Mouse (Mus musculus) hindbrain, postnatal 0 days (tissue): ENCODE measurements around the gene Gja8. TPM values are rescaled to one million over a fixed set of nuclear protein-coding genes. Genes with fewer than 3 reads are reported as not detected.

ENCODE experiments used
- ATAC-seq: fragments of 200-750 bp; cut with Nextera tagmentation; 2 replicates; pipeline ENCODE4 v1.8.0; 2017; ENCODE audit warnings: mild to moderate bottlenecking, moderate TSS enrichment, moderate library complexity
- DNase-seq: peaks from one replicate; pipeline ENCODE4 v3.0.0-alpha.2; 2015; ENCODE audit warnings: low spot score
- H3K27ac ChIP-seq: fragments of 300-500 bp; sonication (generic); 2 replicates; pipeline ENCODE4 v1.5.1; 2014; ENCODE audit warnings: mild to moderate bottlenecking
- H3K27me3 ChIP-seq: fragments of 300-500 bp; sonication (generic); 2 replicates; pipeline ENCODE4 v1.6.1; 2014; ENCODE audit warnings: low read length, mixed read lengths; ENCODE audit not compliant: insufficient read depth
- H3K36me3 ChIP-seq: fragments of 300-500 bp; sonication (generic); 2 replicates; pipeline ENCODE4 v1.6.1; 2014; ENCODE audit warnings: low read length, mixed read lengths; ENCODE audit not compliant: insufficient read depth
- H3K4me1 ChIP-seq: fragments of 300-500 bp; sonication (generic); 2 replicates; pipeline ENCODE4 v1.6.1; 2014; ENCODE audit warnings: antibody characterized with exemption, low read length, mixed read lengths; ENCODE audit not compliant: insufficient read depth
- H3K4me2 ChIP-seq: fragments of 300-500 bp; sonication (generic); 2 replicates; pipeline ENCODE4 v1.6.1; 2014; ENCODE audit warnings: low read depth, mild to moderate bottlenecking, low read length, moderate library complexity, mixed read lengths
- H3K4me3 ChIP-seq: fragments of 300-500 bp; sonication (generic); 2 replicates; pipeline ENCODE4 v1.5.1; 2014; ENCODE audit warnings: low read length
- H3K9ac ChIP-seq: fragments of 300-500 bp; sonication (generic); replicated peaks from 2 replicates; pipeline ENCODE4 v1.6.1; 2014; ENCODE audit warnings: mild to moderate bottlenecking, low read length, moderate library complexity, mixed read lengths
- H3K9me3 ChIP-seq: fragments of 300-500 bp; sonication (generic); 2 replicates; pipeline ENCODE4 v1.6.1; 2016; ENCODE audit warnings: low read length, mixed read lengths
- CTCF ChIP-seq: IDR thresholded peaks from 2 replicates; pipeline ENCODE4 v1.5.1; 2016; ENCODE audit warnings: antibody characterized with exemption, control low read depth, low read depth
- WGBS: fragments of 180-500 bp; shearing (Covaris S2); extraction: QIAGEN DNeasy Blood & Tissue Kit; methylation state at CpG from one replicate; pipeline ENCODE4 v1.1.7; 2014; 5-methylcytosine and 5-hydroxymethylcytosine counted together
- polyA plus RNA-seq: library from polyadenylated mRNA; unstranded; fragments of >200 nt; fragmentation: Nextera tagmentation; extraction: Ambion mirVana; gene quantifications from 2 replicates; pipeline ENCODE4 v1.2.1, GENCODE M21; 2015
- total RNA-seq: library from RNA; depleted of rRNA; stranded (reverse); fragments of >200 nt; gene quantifications from 2 replicates; pipeline ENCODE4 v1.2.3, GENCODE M21; 2014; rRNA removed

Gja8 gene
- total RNA-seq, result not detected in 2 replicates
- 0.04 and 0.05 TPM in 2 replicates for polyA plus RNA-seq

DNA sequence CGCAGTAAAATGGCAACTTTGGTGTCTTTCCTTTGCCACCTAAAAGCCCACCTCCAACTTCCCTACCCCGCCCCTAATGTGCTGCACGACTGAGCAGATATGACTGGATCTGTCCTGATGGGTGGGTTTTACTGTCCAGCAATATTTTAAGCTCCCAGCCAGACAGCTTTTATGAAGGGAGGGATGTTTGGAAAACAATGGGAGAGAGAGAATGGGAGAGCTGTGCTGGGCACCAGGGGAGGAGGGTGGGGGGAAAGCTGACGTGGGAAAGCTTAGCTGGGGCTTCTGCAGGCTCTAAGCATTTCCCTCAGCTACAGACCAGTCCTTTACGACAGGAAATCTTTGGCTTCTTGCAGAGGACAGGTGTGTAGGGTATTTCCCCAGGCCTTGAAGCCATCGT, at the start of gene Gja8:
TSS of gene Gja8 (minus strand) at position 101 of the 400 bp plus-strand sequence.
- DNase-seq, result no peak
- TF ChIP-seq CTCF, result no peak
- 68% methylated on average over 6 of the region's 6 CpGs for WGBS
- Histone ChIP-seq H3K36me3 (no peaks in the 10 kb centered on the region), H3K27ac (no peak within 1 kb of the TSS), H3K27me3 (no peaks in the 10 kb centered on the region), H3K9me3 (no peaks in the 10 kb centered on the region), H3K4me2 (no peak within 1 kb of the TSS), H3K4me1 (no peaks in the 10 kb centered on the region; the same call in 1 of the 2 replicates), H3K9ac (no peak within 1 kb of the TSS), H3K4me3 (no peak within 1 kb of the TSS)
- no peak for ATAC-seq

DNA sequence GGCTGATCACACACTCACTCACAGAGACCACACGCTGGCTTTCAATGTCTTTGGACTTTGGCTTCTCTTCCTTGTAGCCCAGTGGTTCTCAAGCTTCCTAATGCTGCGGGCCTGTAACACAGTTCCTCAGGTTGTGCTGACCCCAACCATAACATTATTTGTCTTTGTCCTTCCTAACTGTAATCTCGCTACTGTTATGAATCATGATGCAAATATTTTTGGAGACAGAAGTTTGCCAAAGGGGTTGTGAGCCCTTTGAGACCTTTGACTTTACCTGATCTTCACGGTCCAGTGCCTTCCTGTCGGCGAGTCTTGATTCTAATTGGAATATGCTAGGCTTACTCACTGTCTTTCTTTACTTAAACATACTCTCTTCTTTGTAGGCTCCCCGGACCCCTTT, 48.6 kb upstream of the Gja8 start:
- DNase-seq, result no peak
- ATAC-seq, result no peak
- H3K36me3 ChIP-seq, result no peaks in the 10 kb centered on the region

DNA sequence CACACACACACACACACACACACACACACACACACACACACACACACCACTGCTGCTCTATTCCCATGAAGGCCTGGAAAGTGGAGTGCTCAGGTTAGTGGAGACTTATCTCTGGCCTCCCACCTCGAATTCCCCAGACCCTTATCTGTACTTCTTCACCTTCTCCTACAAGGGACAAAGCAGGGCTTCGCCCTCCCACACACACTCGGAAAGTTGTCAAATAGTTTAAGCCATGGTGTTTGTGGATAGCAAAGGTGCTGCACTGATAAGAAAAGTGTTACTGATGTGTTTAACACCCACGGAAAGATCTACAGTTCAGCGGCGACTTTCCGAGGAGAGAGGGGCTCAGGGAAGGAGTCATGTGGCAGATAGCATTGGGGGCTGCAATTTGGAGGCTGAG, 45.2 kb upstream of the Gja8 start:
- no peak overlapping the region for H3K27ac ChIP-seq
- ATAC-seq, result no peak
- no peak overlapping the region for H3K4me3 ChIP-seq
- H3K4me2 ChIP-seq, result no peak overlapping the region
- H3K9ac ChIP-seq, result no peak overlapping the region
- no peaks in the 10 kb centered on the region for H3K36me3 ChIP-seq
- no peaks in the 10 kb centered on the region for H3K27me3 ChIP-seq
- no peaks in the 10 kb centered on the region for H3K9me3 ChIP-seq
- no peaks in the 10 kb centered on the region for H3K4me1 ChIP-seq
- WGBS, result 71% methylated on average over 7 of the region's 7 CpGs
- no peak for DNase-seq
- TF ChIP-seq CTCF, result no peak

More for the DNA sequence above, 48.6 kb upstream of the Gja8 start:
- Histone ChIP-seq H3K9me3 (no peaks in the 10 kb centered on the region), H3K4me1 (no peaks in the 10 kb centered on the region), H3K4me2 (no peak overlapping the region), H3K9ac (no peak overlapping the region), H3K27ac (no peak overlapping the region), H3K27me3 (no peaks in the 10 kb centered on the region), H3K4me3 (no peak overlapping the region)
- 88% methylated on average over 7 of the region's 7 CpGs for WGBS
- no peak for TF ChIP-seq CTCF

DNA sequence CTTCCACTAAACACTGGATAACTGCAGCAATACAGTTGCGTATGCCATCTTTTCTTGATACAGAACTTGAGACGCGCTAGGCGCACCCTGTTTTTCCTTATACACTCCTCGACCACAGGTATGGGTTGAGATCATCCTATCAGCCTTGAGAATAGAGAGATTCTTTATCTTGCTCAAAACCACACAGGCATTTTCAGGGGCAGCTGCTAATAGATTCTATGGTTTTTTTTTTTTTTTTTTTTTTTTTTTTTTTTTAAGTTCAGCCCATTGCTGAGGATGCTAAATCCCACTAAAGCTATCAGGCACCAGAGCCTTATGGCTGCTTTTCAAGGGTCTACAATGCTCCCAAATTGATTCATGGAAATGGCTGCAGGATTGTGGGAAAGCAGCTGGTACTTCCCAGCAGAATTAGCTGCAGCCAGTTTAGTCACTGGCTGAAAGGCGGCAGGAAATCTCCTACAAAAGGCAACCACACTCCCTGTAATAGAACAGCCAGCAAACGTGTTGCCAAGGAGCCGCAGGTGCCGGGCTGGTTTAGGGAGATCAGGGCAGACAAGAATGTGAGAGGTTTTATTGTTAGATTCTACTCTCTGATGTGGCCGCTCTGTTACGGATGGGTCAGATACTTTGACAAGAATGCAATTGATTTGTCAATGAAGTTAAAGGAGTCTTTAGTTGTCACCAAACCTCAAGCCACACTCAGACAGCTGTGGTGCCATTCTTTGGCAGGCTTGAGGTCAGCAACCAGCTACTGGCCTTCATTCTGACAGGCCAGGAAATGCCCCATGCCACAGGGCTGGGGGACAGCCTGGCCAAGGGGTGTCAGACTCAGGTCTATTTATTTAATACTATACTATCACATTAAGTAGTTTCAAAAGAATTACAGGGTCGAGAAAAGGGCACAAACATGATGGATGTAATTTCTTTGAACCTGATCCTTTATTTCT, 37.5 kb upstream of the Gja8 start:
- ATAC-seq, result peak; percentile 56
- Histone ChIP-seq H3K4me3 (no peak overlapping the region), H3K36me3 (no peaks in the 10 kb centered on the region), H3K9me3 (no peaks in the 10 kb centered on the region), H3K27ac (no peak overlapping the region), H3K9ac (no peak overlapping the region), H3K4me2 (no peak overlapping the region), H3K4me1 (no peaks in the 10 kb centered on the region), H3K27me3 (no peaks in the 10 kb centered on the region)
- no peak for TF ChIP-seq CTCF
- DNase-seq, result peak; percentile 56
- 51% methylated on average over 12 of the region's 12 CpGs for WGBS

DNA sequence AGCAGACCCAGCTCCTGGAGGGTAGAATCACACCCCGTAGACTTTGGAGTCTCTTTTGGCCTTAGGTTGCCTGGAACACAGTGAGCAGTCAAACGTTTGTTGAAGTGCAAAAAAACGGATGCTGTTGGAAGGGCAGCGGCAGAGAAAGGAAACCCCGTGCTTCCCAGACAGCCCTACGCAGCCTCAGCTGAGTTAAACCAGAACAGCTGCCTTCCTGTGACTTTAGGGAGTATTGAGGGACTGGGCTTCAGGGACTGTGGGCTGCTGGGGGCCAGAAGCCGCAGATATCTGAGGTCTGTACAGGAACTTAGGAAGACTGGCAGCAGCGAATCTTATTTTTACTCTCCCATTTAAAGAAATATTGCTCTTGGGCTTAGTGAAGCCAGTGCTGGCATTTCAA, 34.8 kb upstream of the Gja8 start:
- 54% methylated on average over 8 of the region's 8 CpGs for WGBS
- no peak overlapping the region for H3K4me2 ChIP-seq

DNA sequence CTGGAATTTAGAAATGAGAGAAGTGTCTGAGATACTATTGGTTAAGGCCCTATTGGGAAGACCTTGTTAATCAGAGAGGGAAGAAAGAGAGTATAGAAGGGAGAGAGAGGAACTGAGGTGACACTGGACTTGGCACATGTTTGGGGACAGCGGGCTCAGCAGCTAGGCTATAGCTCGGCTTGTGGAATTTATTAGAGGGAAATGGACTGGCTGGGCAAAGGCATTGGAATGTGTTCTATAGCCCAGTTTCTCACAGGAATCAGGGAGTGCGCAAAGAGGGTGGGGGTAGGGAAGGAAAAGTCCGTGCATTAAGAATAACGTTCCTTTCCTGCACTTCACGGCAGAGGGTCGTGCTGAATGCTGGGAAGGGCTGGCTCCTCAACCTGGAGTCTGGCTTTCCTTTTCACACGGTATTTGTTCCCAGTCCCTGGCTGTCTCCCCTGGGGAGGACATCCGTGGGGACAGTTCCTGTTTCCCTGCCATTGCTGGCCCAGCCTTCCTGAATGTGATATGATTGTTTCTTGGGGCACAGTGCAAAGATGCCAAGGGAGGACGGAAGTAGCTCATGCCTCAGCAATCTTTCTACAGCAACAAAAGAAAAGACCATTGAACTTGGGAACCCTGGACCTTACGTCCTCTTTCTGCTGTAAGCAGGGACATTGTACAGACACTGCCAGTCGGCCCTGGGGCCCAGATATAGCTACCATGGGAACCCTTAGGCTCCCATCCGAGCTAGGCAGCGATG, 27.8 kb upstream of the Gja8 start:
- no peaks in the 10 kb centered on the region for H3K27me3 ChIP-seq

More for the DNA sequence above, 34.8 kb upstream of the Gja8 start:
- H3K4me3 ChIP-seq, result no peak overlapping the region
- H3K4me1 ChIP-seq, result no peaks in the 10 kb centered on the region
- ATAC-seq, result no peak
- no peaks in the 10 kb centered on the region for H3K27me3 ChIP-seq
- no peak for DNase-seq
- H3K9me3 ChIP-seq, result no peaks in the 10 kb centered on the region
- TF ChIP-seq CTCF, result no peak
- no peak overlapping the region for H3K9ac ChIP-seq
- H3K27ac ChIP-seq, result no peak overlapping the region
- H3K36me3 ChIP-seq, result no peaks in the 10 kb centered on the region

More for the DNA sequence above, 27.8 kb upstream of the Gja8 start:
- Histone ChIP-seq H3K4me2 (peak overlapping the region; percentile 13; the same call in 1 of the 2 replicates), H3K4me3 (no peak overlapping the region), H3K36me3 (no peaks in the 10 kb centered on the region), H3K9me3 (no peaks in the 10 kb centered on the region), H3K9ac (no peak overlapping the region), H3K4me1 (no peaks in the 10 kb centered on the region), H3K27ac (no peak overlapping the region)
- peak; percentile 58 for ATAC-seq
- no peak for DNase-seq
- no peak for TF ChIP-seq CTCF
- WGBS, result 49% methylated on average over 14 of the region's 14 CpGs
